Mouse (Mus musculus): ENCODE measurements around the gene Tmem132e.

The Tmem132e gene

GRCm38 (mm10) chr11:82428801-82429200 lies 40.1 kb downstream of the Tmem132e start:
- no peak for DNase-seq (ENCODE audit: low read depth, low spot score)

- no peak for DNase-seq (ENCODE audit: low read depth, low spot score)
These were observed 45.6 kb downstream of the Tmem132e start for GRCm38 (mm10) chr11:82434091-82434831.

- no peak for DNase-seq (ENCODE audit: low read depth, low spot score)
These were observed 46.1 kb downstream of the Tmem132e start for GRCm38 (mm10) chr11:82434832-82435182.

- no peak for DNase-seq (ENCODE audit: low read depth, low spot score)
These were observed 59.8 kb downstream of the Tmem132e start for GRCm38 (mm10) chr11:82448485-82448884.

GRCm38 (mm10) chr11:82452516-82452915 lies 63.8 kb downstream of the Tmem132e start:
- no peak for DNase-seq (ENCODE audit: low read depth, low spot score)

- no peak for DNase-seq (ENCODE audit: low read depth, low spot score)
These were observed 64.5 kb downstream of the Tmem132e start for GRCm38 (mm10) chr11:82453230-82453629.

GRCm38 (mm10) chr11:82461326-82461725 lies 72.6 kb downstream of the Tmem132e start:
- DNase-seq (ENCODE audit: low read depth, low spot score) = no peak

- DNase-seq (ENCODE audit: low read depth, low spot score) = no peak
These were observed 76.8 kb downstream of the Tmem132e start for GRCm38 (mm10) chr11:82465536-82465935.

GRCm38 (mm10) chr11:82467218-82467617 lies 78.5 kb downstream of the Tmem132e start:
- no peak for DNase-seq (ENCODE audit: low read depth, low spot score)

- DNase-seq (ENCODE audit: low read depth, low spot score) = no peak
These were observed 82.4 kb downstream of the Tmem132e start for GRCm38 (mm10) chr11:82471076-82471475.

- DNase-seq (ENCODE audit: low read depth, low spot score) = no peak
These were observed 84.5 kb downstream of the Tmem132e start for GRCm38 (mm10) chr11:82473137-82473621.

- no peak for DNase-seq (ENCODE audit: low read depth, low spot score)
These were observed 87.4 kb downstream of the Tmem132e start for GRCm38 (mm10) chr11:82476092-82476491.

- no peak for DNase-seq (ENCODE audit: low read depth, low spot score)
These were observed 88.7 kb downstream of the Tmem132e start for GRCm38 (mm10) chr11:82477412-82477811.

GRCm38 (mm10) chr11:82480941-82481340 lies 92.2 kb downstream of the Tmem132e start:
- no peak for DNase-seq (ENCODE audit: low read depth, low spot score)

- DNase-seq (ENCODE audit: low read depth, low spot score) = no peak
These were observed 98.8 kb downstream of the Tmem132e start for GRCm38 (mm10) chr11:82487359-82488086.

- DNase-seq (ENCODE audit: low read depth, low spot score) = no peak
These were observed 102.2 kb downstream of the Tmem132e start for GRCm38 (mm10) chr11:82490896-82491295.
